Mouse (Mus musculus) stomach, embryonic 14.5 days (tissue): ENCODE results near the gene Tnp2. TPM values are rescaled to one million over a fixed set of nuclear protein-coding genes. Genes with fewer than 3 reads are reported as not detected.

Experiments used
- ATAC-seq: fragments of 200-750 bp; cut with Nextera tagmentation; 2 replicates; pipeline ENCODE4 v1.8.0; 2017; ENCODE audit warnings: low read depth, moderate TSS enrichment; ENCODE audit not compliant: insufficient number of reproducible peaks, insufficient read depth, low FRiP score
- H3K27ac ChIP-seq: fragments of 300-500 bp; sonication (generic); 2 replicates; pipeline ENCODE4 v1.5.1; 2014; ENCODE audit warnings: mild to moderate bottlenecking, low read length, moderate library complexity, mixed read lengths
- H3K27me3 ChIP-seq: fragments of 300-500 bp; sonication (generic); 2 replicates; pipeline ENCODE4 v1.6.1; 2014; ENCODE audit warnings: low read length, control low read depth, mixed read lengths; ENCODE audit not compliant: control insufficient read depth, insufficient read depth
- H3K36me3 ChIP-seq: fragments of 300-500 bp; sonication (generic); 2 replicates; pipeline ENCODE4 v1.6.1; 2014; ENCODE audit warnings: mild to moderate bottlenecking, control low read depth, low read length, moderate library complexity, mixed read lengths; ENCODE audit not compliant: control insufficient read depth, insufficient read depth
- H3K4me1 ChIP-seq: fragments of 300-500 bp; sonication (generic); 2 replicates; pipeline ENCODE4 v1.6.1; 2014; ENCODE audit warnings: low read length, control low read depth, mixed read lengths; ENCODE audit not compliant: control insufficient read depth, insufficient read depth
- H3K4me2 ChIP-seq: fragments of 300-500 bp; sonication (generic); replicated peaks from 2 replicates; pipeline ENCODE4 v1.6.1; 2014; ENCODE audit warnings: low read depth, low read length, control low read depth
- H3K4me3 ChIP-seq: fragments of 300-500 bp; sonication (generic); 2 replicates; pipeline ENCODE4 v1.5.1; 2014; ENCODE audit warnings: low read depth, low read length, control low read depth
- H3K9ac ChIP-seq: fragments of 300-500 bp; sonication (generic); replicated peaks from 2 replicates; pipeline ENCODE4 v1.6.1; 2014; ENCODE audit warnings: low read depth, mild to moderate bottlenecking, control low read depth, low read length, moderate library complexity, mixed read lengths
- H3K9me3 ChIP-seq: fragments of 300-500 bp; sonication (generic); 2 replicates; pipeline ENCODE4 v1.6.1; 2016; ENCODE audit warnings: low read depth, low read length, control low read depth; ENCODE audit not compliant: control insufficient read depth
- WGBS: fragments of 180-500 bp; shearing (Covaris S2); extraction: QIAGEN DNeasy Blood & Tissue Kit; methylation state at CpG from one replicate; pipeline ENCODE4 v1.1.7; 2014; 5-methylcytosine and 5-hydroxymethylcytosine counted together
- polyA plus RNA-seq: library from polyadenylated mRNA; unstranded; fragments of >200 nt; fragmentation: Nextera tagmentation; extraction: Ambion mirVana; gene quantifications from 2 replicates; pipeline ENCODE4 v1.2.1, GENCODE M21; 2014

Tnp2 gene
- polyA plus RNA-seq, 1 experiment from 2014 or later = not detected

DNA sequence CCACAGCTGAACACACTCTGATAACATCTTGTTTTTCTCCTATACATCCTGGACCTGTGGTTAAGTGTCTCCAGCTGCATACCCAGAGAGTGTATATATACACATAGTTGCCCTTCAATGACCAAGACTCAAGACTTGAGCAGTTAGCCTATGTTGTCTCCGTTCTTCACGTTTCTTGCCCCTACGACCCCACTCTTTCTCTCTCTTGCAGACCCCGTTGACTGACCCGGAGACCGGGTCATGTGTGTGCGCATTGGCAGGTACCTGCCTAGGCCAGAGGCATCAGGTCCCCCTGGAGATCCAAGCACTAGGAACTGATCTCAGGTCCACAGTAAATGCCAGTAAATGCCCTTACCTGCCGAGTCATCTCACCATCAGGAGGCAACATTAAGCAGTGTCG lies 38.8 kb upstream of the Tnp2 start:
- 87% methylated on average over 9 of the region's 9 CpGs for WGBS
- Histone ChIP-seq H3K4me3 (no peak overlapping the region), H3K4me1 (no peaks in the 10 kb centered on the region), H3K4me2 (no peak overlapping the region), H3K9ac (no peak overlapping the region), H3K27ac (no peak overlapping the region), H3K36me3 (no peaks in the 10 kb centered on the region), H3K27me3 (no peaks in the 10 kb centered on the region), H3K9me3 (no peaks in the 10 kb centered on the region)
- ATAC-seq = no peak

- Histone ChIP-seq H3K27ac (no peak overlapping the region), H3K9ac (no peak overlapping the region), H3K4me2 (no peak overlapping the region), H3K36me3 (no peaks in the 10 kb centered on the region), H3K27me3 (no peaks in the 10 kb centered on the region), H3K9me3 (no peaks in the 10 kb centered on the region), H3K4me1 (no peaks in the 10 kb centered on the region), H3K4me3 (no peak overlapping the region)
- 80% methylated on average over 4 of the region's 4 CpGs for WGBS
- ATAC-seq = no peak
These were observed 37.4 kb upstream of the Tnp2 start for GRCm38 (mm10) chr16:10825840-10826239.

DNA sequence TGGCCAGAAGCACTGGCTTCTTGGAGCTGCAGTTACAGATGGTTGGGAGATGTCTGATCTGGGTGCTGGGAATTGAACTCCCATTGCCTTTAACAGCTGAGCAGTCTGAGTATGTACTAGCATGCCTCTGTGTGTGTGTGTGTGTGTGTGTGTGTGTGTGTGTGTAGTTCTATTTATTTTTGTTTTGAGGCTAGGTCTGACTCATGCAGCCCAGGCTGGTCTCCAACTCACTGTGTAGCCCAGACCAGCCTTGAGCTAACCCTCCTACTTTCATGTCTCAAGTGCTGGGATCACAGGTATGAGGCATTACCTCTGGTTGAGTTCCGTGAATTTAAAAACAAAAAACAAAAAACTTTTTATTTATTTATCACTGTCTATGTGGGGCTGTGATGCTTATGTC lies 36.1 kb upstream of the Tnp2 start:
- no peak for ATAC-seq
- no peaks in the 10 kb centered on the region for H3K27me3 ChIP-seq
- no peak overlapping the region for H3K4me3 ChIP-seq
- no peak overlapping the region for H3K27ac ChIP-seq
- no peaks in the 10 kb centered on the region for H3K36me3 ChIP-seq
- H3K9me3 ChIP-seq = no peaks in the 10 kb centered on the region
- no peak overlapping the region for H3K9ac ChIP-seq
- no peaks in the 10 kb centered on the region for H3K4me1 ChIP-seq
- no peak overlapping the region for H3K4me2 ChIP-seq
- 81% methylated on average over 1 of the region's 1 CpGs for WGBS

DNA sequence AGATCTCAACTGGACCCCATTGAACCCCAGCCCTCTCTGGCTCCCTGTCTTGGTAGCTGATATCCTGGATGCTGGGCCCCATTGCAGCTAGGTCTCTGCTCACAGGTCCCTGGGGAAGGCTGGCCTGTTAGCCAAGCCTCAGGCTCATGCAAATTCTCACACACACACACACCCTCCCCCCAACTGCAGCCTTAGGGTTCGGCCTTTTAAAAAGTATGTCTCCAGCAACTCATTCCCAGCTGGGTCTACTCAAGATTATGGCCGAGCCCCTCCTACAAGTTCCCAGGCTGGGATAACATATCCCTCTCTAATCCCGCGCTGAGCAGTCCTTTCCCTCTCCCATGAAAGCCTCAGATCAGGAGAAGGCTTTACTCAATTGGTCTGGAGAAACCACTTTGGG lies 32.9 kb upstream of the Tnp2 start:
- Histone ChIP-seq H3K9ac (no peak overlapping the region), H3K4me3 (no peak overlapping the region), H3K4me2 (no peak overlapping the region), H3K27ac (peak overlapping the region; percentile 4; the same call in 1 of the 2 replicates), H3K27me3 (no peaks in the 10 kb centered on the region), H3K36me3 (no peaks in the 10 kb centered on the region), H3K4me1 (no peaks in the 10 kb centered on the region), H3K9me3 (no peaks in the 10 kb centered on the region)
- WGBS = 39% methylated on average over 4 of the region's 4 CpGs
- peak; percentile 46; the same call in 1 of the 2 replicates for ATAC-seq

GRCm38 (mm10) chr16:10819966-10820365 lies 31.5 kb upstream of the Tnp2 start:
- H3K9me3 ChIP-seq = no peaks in the 10 kb centered on the region
- H3K4me2 ChIP-seq = no peak overlapping the region
- no peaks in the 10 kb centered on the region for H3K27me3 ChIP-seq
- no peak overlapping the region for H3K4me3 ChIP-seq
- no peak overlapping the region for H3K9ac ChIP-seq
- no peaks in the 10 kb centered on the region for H3K36me3 ChIP-seq
- H3K27ac ChIP-seq = no peak overlapping the region
- WGBS = 65% methylated on average over 3 of the region's 3 CpGs
- H3K4me1 ChIP-seq = no peaks in the 10 kb centered on the region
- ATAC-seq = no peak

GRCm38 (mm10) chr16:10818579-10819135 lies 30.2 kb upstream of the Tnp2 start:
- H3K36me3 ChIP-seq = no peaks in the 10 kb centered on the region
- no peak overlapping the region for H3K4me3 ChIP-seq
- no peaks in the 10 kb centered on the region for H3K9me3 ChIP-seq
- H3K27ac ChIP-seq = no peak overlapping the region
- 77% methylated on average over 4 of the region's 4 CpGs for WGBS
- no peak for ATAC-seq
- no peak overlapping the region for H3K4me2 ChIP-seq
- no peaks in the 10 kb centered on the region for H3K4me1 ChIP-seq
- H3K27me3 ChIP-seq = no peaks in the 10 kb centered on the region
- no peak overlapping the region for H3K9ac ChIP-seq

DNA sequence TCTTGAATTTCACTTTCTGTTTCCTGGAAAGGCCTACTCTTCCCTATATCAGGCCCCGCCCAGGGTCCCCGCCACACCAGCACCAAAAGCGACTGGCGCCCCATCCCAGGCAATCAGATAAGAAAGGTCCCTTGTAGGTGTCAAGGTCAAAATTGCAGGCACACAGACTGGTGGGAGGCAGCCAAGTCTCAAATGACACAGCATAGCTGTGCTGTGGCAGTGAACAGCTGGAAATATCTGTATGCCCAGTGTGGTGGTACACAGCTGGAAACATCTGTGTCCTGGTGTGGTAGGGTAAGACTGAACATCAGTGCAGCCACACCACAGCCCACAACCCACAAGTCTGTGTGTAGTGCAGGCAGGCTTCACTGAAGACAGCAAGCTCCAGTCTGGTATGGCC lies 26.4 kb upstream of the Tnp2 start:
- H3K9me3 ChIP-seq = no peaks in the 10 kb centered on the region
- H3K27me3 ChIP-seq = no peaks in the 10 kb centered on the region
- H3K4me3 ChIP-seq = no peak overlapping the region
- H3K9ac ChIP-seq = no peak overlapping the region
- no peak overlapping the region for H3K4me2 ChIP-seq
- no peaks in the 10 kb centered on the region for H3K4me1 ChIP-seq
- H3K36me3 ChIP-seq = no peaks in the 10 kb centered on the region
- ATAC-seq = no peak
- 69% methylated on average over 4 of the region's 4 CpGs for WGBS
- no peak overlapping the region for H3K27ac ChIP-seq

DNA sequence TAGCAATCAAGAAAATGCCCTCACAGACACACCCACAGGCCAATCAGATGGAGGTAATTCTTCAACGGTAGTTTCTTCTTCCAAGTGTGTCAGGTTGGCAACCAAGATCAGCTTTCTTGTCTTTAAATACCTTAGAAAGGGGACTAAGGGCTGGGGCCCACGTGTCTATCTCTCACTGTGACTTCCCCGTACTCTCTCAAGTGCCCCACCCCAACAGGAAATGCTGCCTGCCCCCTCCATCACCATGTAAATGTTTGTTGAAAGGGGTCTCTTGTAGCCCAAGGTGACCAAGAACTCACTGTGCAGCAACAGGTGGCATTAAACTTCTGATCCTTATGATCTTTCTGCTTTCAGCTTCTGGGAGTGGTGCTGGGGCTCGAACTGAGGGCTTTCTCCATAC lies 25.3 kb upstream of the Tnp2 start:
- Histone ChIP-seq H3K9ac (no peak overlapping the region), H3K36me3 (no peaks in the 10 kb centered on the region), H3K27ac (no peak overlapping the region), H3K9me3 (no peaks in the 10 kb centered on the region), H3K4me1 (no peaks in the 10 kb centered on the region), H3K4me2 (no peak overlapping the region), H3K27me3 (no peaks in the 10 kb centered on the region), H3K4me3 (no peak overlapping the region)
- no peak for ATAC-seq
- 77% methylated on average over 4 of the region's 4 CpGs for WGBS

- ATAC-seq = no peak
- Histone ChIP-seq H3K4me3 (no peak within 1 kb of the TSS), H3K4me2 (no peak within 1 kb of the TSS), H3K27ac (no peak within 1 kb of the TSS), H3K9ac (no peak within 1 kb of the TSS), H3K9me3 (no peaks in the 10 kb centered on the region), H3K36me3 (no peaks in the 10 kb centered on the region), H3K27me3 (no peaks in the 10 kb centered on the region), H3K4me1 (no peaks in the 10 kb centered on the region)
- WGBS = 93% methylated on average over 2 of the region's 2 CpGs
These were observed 24.5 kb upstream of the Tnp2 start, which contains the start of gene Gm11172 for GRCm38 (mm10) chr16:10812865-10813371. Gene Gm11172, plus strand, starts transcription at chr16:10812915.
